Mouse (Mus musculus): ENCODE data around the gene Lyzl6.

DNA sequence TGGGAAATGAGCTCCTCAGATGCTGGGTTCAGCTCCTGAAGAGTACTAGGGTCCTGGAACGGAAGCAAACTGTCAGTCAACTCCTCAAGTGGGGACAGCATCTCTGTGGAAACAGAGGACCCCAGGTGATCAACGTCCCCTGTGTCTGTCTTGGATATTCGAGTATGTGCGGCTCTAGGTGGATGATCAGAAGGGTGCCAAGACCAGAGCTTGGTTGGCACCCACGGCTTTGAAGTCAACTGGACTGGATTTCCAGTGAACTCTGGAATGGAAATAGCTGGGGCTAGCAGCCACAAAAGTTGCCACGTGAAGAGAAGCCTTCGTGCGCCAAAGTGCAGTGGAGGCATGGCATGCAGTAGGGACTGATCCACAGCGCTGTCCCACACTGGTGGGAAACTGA, 17.6 kb downstream of the Lyzl6 start, which contains the start of gene Gm884:
- TF ChIP-seq CTCF (IDR thresholded peaks at IDR 0.05; ENCODE audit: low read depth) (no peak), EP300 (IDR thresholded peaks at IDR 0.05; ENCODE audit: low read depth) (no peak)
